Mouse (Mus musculus) liver, adult 2 months (tissue): Measurements from ENCODE around the gene Eri3.

ENCODE experiments used
- CTCF ChIP-seq: fragments of 200-500 bp; IDR thresholded peaks from 2 replicates; pipeline ENCODE4 v1.5.1; 2011; ENCODE audit warnings: low read depth, low read length, control low read depth
- POLR2A ChIP-seq: fragments of 200-500 bp; IDR thresholded peaks from 2 replicates; pipeline ENCODE4 v1.6.1; 2011; ENCODE audit warnings: low read length, control low read depth; ENCODE audit not compliant: insufficient read depth; ENCODE audit errors: extremely low read depth

GRCm38 (mm10) chr4:117666054-117666453 is 115.9 kb downstream of the Eri3 start:
- TF ChIP-seq CTCF (no peak), POLR2A (no peak)
